Mouse (Mus musculus): ENCODE data around the gene Clp1. TPM values are rescaled to one million over a fixed set of nuclear protein-coding genes. Genes with fewer than 3 reads are reported as not detected.
"Not testable (repeated sequence)": the region's sequence is repeated elsewhere in the genome, so short reads cannot be mapped to it uniquely, and the experiment has no call there.

The Clp1 gene
- polyA plus RNA-seq, 1 experiment from 2014 or later, result 16.4 TPM

GRCm38 (mm10) chr2:84738271-84738911 lies 11.2 kb upstream of the Clp1 start:
- Histone ChIP-seq H3K27me3 (replicated peaks) (peaks cover 8% of the 10 kb centered on the region), H3K4me1 (peaks cover 92% of the 10 kb centered on the region), H3K9ac (peak overlapping the region; percentile 73), H3K4me2 (peak overlapping the region; percentile 68), H3K36me3 (peaks cover 20% of the 10 kb centered on the region), H3K9me3 (no peaks in the 10 kb centered on the region), H3K27ac (replicated peaks) (peak overlapping the region; percentile 72), H3K4me3 (peak overlapping the region; percentile 58)
- 3% methylated on average over 12 of the region's 12 CpGs for WGBS
- ATAC-seq (ENCODE audit: extremely low read depth, insufficient number of reproducible peaks, low FRiP score, low TSS enrichment), result no peak

GRCm38 (mm10) chr2:84737451-84737925 lies 10.3 kb upstream of the Clp1 start:
- Histone ChIP-seq H3K27ac (replicated peaks) (peak overlapping the region; percentile 72), H3K9ac (peak overlapping the region; percentile 73), H3K4me2 (peak overlapping the region; percentile 68), H3K4me1 (peaks cover 96% of the 10 kb centered on the region), H3K9me3 (no peaks in the 10 kb centered on the region), H3K27me3 (replicated peaks) (peaks cover 11% of the 10 kb centered on the region), H3K4me3 (peak overlapping the region; percentile 58), H3K36me3 (peaks cover 20% of the 10 kb centered on the region)
- no peak for ATAC-seq (ENCODE audit: extremely low read depth, insufficient number of reproducible peaks, low FRiP score, low TSS enrichment)
- WGBS, result 6% methylated on average over 8 of the region's 8 CpGs

- ATAC-seq (ENCODE audit: extremely low read depth, insufficient number of reproducible peaks, low FRiP score, low TSS enrichment), result no peak
- H3K9me3 ChIP-seq, result no peaks in the 10 kb centered on the region
- H3K4me1 ChIP-seq, result peaks cover 86% of the 10 kb centered on the region
- 8% methylated on average over 27 of the region's 27 CpGs for WGBS
- H3K27me3 ChIP-seq (replicated peaks), result peaks cover 11% of the 10 kb centered on the region
- H3K9ac ChIP-seq, result peak overlapping the region; percentile 73
- H3K4me2 ChIP-seq, result peak overlapping the region; percentile 68
- peak overlapping the region; percentile 72 for H3K27ac ChIP-seq (replicated peaks)
- peaks cover 16% of the 10 kb centered on the region for H3K36me3 ChIP-seq
- peak overlapping the region; percentile 58 for H3K4me3 ChIP-seq
These were observed 9.4 kb upstream of the Clp1 start for GRCm38 (mm10) chr2:84736312-84737161.

GRCm38 (mm10) chr2:84735346-84735920 lies 8.3 kb upstream of the Clp1 start:
- Histone ChIP-seq H3K4me2 (peak overlapping the region; percentile 68), H3K9ac (peak overlapping the region; percentile 73), H3K27ac (replicated peaks) (peak overlapping the region; percentile 69), H3K4me3 (peak overlapping the region; percentile 58), H3K4me1 (peaks cover 75% of the 10 kb centered on the region), H3K9me3 (no peaks in the 10 kb centered on the region), H3K36me3 (peaks cover 8% of the 10 kb centered on the region), H3K27me3 (replicated peaks) (peaks cover 11% of the 10 kb centered on the region)
- ATAC-seq (ENCODE audit: extremely low read depth, insufficient number of reproducible peaks, low FRiP score, low TSS enrichment), result peak; percentile 53; the same call in 1 of the 2 replicates
- 10% methylated on average over 7 of the region's 7 CpGs for WGBS

- H3K36me3 ChIP-seq, result peaks cover 3% of the 10 kb centered on the region
- H3K4me2 ChIP-seq, result peak overlapping the region; percentile 68
- no peak for ATAC-seq (ENCODE audit: extremely low read depth, insufficient number of reproducible peaks, low FRiP score, low TSS enrichment)
- WGBS, result 0% methylated on average over 2 of the region's 2 CpGs
- H3K9ac ChIP-seq, result peak overlapping the region; percentile 73
- peaks cover 11% of the 10 kb centered on the region for H3K27me3 ChIP-seq (replicated peaks)
- H3K27ac ChIP-seq (replicated peaks), result peak overlapping the region; percentile 69
- peak overlapping the region; percentile 58 for H3K4me3 ChIP-seq
- peaks cover 70% of the 10 kb centered on the region for H3K4me1 ChIP-seq
- no peaks in the 10 kb centered on the region for H3K9me3 ChIP-seq
These were observed 7.8 kb upstream of the Clp1 start for GRCm38 (mm10) chr2:84734919-84735318.

- Histone ChIP-seq H3K27me3 (replicated peaks) (peaks cover 11% of the 10 kb centered on the region), H3K9ac (peak overlapping the region; percentile 73), H3K4me1 (peaks cover 65% of the 10 kb centered on the region), H3K4me2 (peak overlapping the region; percentile 68), H3K27ac (replicated peaks) (peak overlapping the region; percentile 69), H3K36me3 (no peaks in the 10 kb centered on the region), H3K4me3 (peak overlapping the region; percentile 58), H3K9me3 (no peaks in the 10 kb centered on the region)
- under 1% methylated on average over 11 of the region's 11 CpGs for WGBS
- ATAC-seq (ENCODE audit: extremely low read depth, insufficient number of reproducible peaks, low FRiP score, low TSS enrichment), result no peak
These were observed 7.3 kb upstream of the Clp1 start for GRCm38 (mm10) chr2:84734351-84734864.

GRCm38 (mm10) chr2:84733579-84734300 lies 6.6 kb upstream of the Clp1 start, which contains the start of gene Ypel4:
Gene Ypel4, plus strand, starts transcription at chr2:84734058.
- Histone ChIP-seq H3K9me3 (no peaks in the 10 kb centered on the region), H3K4me1 (peaks cover 58% of the 10 kb centered on the region), H3K4me3 (peak within 1 kb of the TSS; percentile 58), H3K4me2 (peak within 1 kb of the TSS; percentile 68), H3K27me3 (replicated peaks) (peaks cover 11% of the 10 kb centered on the region), H3K9ac (peak within 1 kb of the TSS; percentile 73), H3K27ac (replicated peaks) (peak within 1 kb of the TSS; percentile 69), H3K36me3 (no peaks in the 10 kb centered on the region)
- peak; percentile 71 for ATAC-seq (ENCODE audit: extremely low read depth, insufficient number of reproducible peaks, low FRiP score, low TSS enrichment)
- WGBS, result 4% methylated on average over 8 of the region's 8 CpGs

GRCm38 (mm10) chr2:84732394-84732793 lies 5.2 kb upstream of the Clp1 start:
- H3K9ac ChIP-seq, result no peak overlapping the region
- 59% methylated on average over 1 of the region's 1 CpGs for WGBS
- no peak overlapping the region for H3K27ac ChIP-seq (replicated peaks)
- no peaks in the 10 kb centered on the region for H3K9me3 ChIP-seq
- H3K27me3 ChIP-seq (replicated peaks), result peaks cover 11% of the 10 kb centered on the region
- H3K36me3 ChIP-seq, result no peaks in the 10 kb centered on the region
- peaks cover 45% of the 10 kb centered on the region for H3K4me1 ChIP-seq
- no peak overlapping the region for H3K4me3 ChIP-seq
- ATAC-seq (ENCODE audit: extremely low read depth, insufficient number of reproducible peaks, low FRiP score, low TSS enrichment), result no peak
- H3K4me2 ChIP-seq, result no peak overlapping the region

GRCm38 (mm10) chr2:84731206-84731605 lies 4.1 kb upstream of the Clp1 start:
- WGBS, result 81% methylated on average over 3 of the region's 3 CpGs
- H3K4me1 ChIP-seq, result peaks cover 38% of the 10 kb centered on the region

GRCm38 (mm10) chr2:84728191-84728590 lies 1.0 kb upstream of the Clp1 start:
- Histone ChIP-seq H3K27ac (replicated peaks) (0 out of 2 replicates have a peak overlapping the region, but pooled peaks have one; percentile 88), H3K36me3 (peaks cover 27% of the 10 kb centered on the region), H3K4me1 (peaks cover 27% of the 10 kb centered on the region), H3K4me2 (peak overlapping the region; percentile 86; the same call in 1 of the 2 replicates)
- not testable (repeated sequence) for H3K9me3 ChIP-seq; H3K4me3 ChIP-seq; ATAC-seq (ENCODE audit: extremely low read depth, insufficient number of reproducible peaks, low FRiP score, low TSS enrichment); H3K27me3 ChIP-seq (replicated peaks); H3K9ac ChIP-seq
- 83% methylated on average over 5 of the region's 5 CpGs for WGBS

More at GRCm38 (mm10) chr2:84731206-84731605, 4.1 kb upstream of the Clp1 start:
- no peak overlapping the region for H3K4me3 ChIP-seq
- no peaks in the 10 kb centered on the region for H3K9me3 ChIP-seq
- H3K36me3 ChIP-seq, result no peaks in the 10 kb centered on the region
- no peak overlapping the region for H3K27ac ChIP-seq (replicated peaks)
- H3K9ac ChIP-seq, result no peak overlapping the region
- H3K4me2 ChIP-seq, result no peak overlapping the region
- peaks cover 8% of the 10 kb centered on the region for H3K27me3 ChIP-seq (replicated peaks)
- ATAC-seq (ENCODE audit: extremely low read depth, insufficient number of reproducible peaks, low FRiP score, low TSS enrichment), result no peak
